Mouse (Mus musculus) liver, postnatal 0 days (tissue): ENCODE results near the gene Rpl10a.

Source experiments
- CTCF ChIP-seq: sonication (generic); IDR thresholded peaks from 2 replicates; pipeline ENCODE4 v1.5.1; 2016; ENCODE audit warnings: antibody characterized with exemption, low read depth
- EP300 ChIP-seq: IDR thresholded peaks from 2 replicates; pipeline ENCODE4 v1.6.1; 2016; ENCODE audit warnings: antibody characterized with exemption, low read depth, mild to moderate bottlenecking

DNA sequence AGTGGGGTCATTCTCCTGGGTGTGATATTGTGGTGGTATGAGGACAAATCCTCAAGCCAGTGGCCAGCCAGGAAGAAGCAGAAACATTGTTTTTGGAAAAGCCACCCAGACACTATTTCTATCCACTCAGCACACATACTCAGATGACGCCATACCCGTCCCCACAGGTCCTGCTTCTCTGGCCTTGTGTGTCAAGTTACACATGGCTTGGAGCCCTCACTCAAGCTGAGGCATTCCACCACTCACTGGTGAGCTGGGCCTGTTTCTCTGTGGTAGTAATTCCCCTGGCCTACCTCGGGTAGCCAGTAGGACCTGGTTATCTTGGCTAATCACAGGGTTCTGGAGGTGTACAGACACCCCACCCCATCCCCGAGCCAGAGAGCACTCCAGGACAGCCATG lies 34.6 kb upstream of the Rpl10a start:
- TF ChIP-seq CTCF (no peak), EP300 (no peak)
